Mouse (Mus musculus): ENCODE measurements around the gene Cebpg. TPM values are rescaled to one million over a fixed set of nuclear protein-coding genes. Genes with fewer than 3 reads are reported as not detected.
A peak's percentile ranks its signal among the peaks of the same experiment; 100 is the strongest.

Gene Cebpg
- polyA plus RNA-seq, 1 experiment from 2014 or later = 41.7 TPM

DNA sequence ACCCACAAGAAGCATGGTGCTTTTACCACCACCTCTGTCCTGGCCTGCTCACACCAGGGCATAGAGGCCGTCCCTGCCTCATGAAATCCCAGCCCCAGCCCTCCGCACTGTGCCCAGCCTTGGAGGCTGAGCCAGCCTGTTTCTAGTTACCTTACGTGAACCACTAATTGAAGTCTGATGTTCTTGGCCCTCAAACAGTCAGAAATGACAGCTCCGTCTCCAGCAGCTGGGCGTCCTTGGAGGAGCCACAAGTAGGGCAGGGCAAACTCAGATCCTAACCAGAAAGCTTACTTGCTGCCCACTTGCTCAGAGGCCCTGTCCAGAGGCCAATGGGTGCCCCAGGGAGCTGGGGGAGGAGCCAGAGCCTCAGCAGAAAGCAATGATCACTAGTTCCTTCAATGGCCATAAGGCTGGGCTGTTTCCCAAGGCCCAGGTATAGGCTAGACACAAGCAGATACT, 13.6 kb downstream of the Cebpg start:
- 82% methylated on average over 5 of the region's 5 CpGs for WGBS

DNA sequence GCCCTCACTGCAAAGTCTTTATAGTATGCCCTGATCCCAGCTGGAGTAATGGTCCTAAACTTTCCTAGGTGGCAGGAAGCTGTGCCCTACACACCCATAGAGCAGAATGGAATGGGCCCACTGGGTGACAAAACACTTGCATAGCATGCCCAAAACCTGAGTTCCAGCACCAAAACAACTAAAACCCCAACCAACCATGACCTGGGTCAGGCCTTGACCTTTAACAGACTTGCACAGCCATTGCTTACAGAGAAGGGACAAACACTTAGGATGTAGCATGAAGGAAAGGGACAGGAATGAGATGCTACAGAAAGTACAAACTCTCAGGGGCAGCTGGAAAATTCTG, 14.2 kb downstream of the Cebpg start:
- ATAC-seq (ENCODE audit: insufficient read depth) = no peak
- Histone ChIP-seq H3K4me1 (ENCODE audit: insufficient read depth) (0 out of 2 replicates have a peak, but pooled peaks cover 3% of the 10 kb centered on the region), H3K4me2 (no peak overlapping the region), H3K36me3 (ENCODE audit: insufficient read depth) (peaks cover 56% of the 10 kb centered on the region), H3K27ac (ENCODE audit: low read depth) (no peak overlapping the region), H3K9ac (no peak overlapping the region), H3K4me3 (ENCODE audit: low read depth, low read length) (no peak overlapping the region), H3K9me3 (ENCODE audit: low read depth, low read length) (no peaks in the 10 kb centered on the region), H3K27me3 (ENCODE audit: insufficient read depth, low read length) (no peaks in the 10 kb centered on the region)
- TF ChIP-seq CTCF (IDR thresholded peaks at IDR 0.05; ENCODE audit: low read depth) = no peak
- DNase-seq = no peak

More for the DNA sequence above, 13.6 kb downstream of the Cebpg start:
- no peak overlapping the region for H3K4me3 ChIP-seq (ENCODE audit: low read depth, low read length)
- no peaks in the 10 kb centered on the region for H3K9me3 ChIP-seq (ENCODE audit: low read depth, low read length)
- TF ChIP-seq CTCF (IDR thresholded peaks at IDR 0.05; ENCODE audit: low read depth) = no peak
- no peaks in the 10 kb centered on the region for H3K27me3 ChIP-seq (ENCODE audit: insufficient read depth, low read length)
- DNase-seq = no peak
- H3K27ac ChIP-seq (ENCODE audit: low read depth) = no peak overlapping the region
- no peak overlapping the region for H3K9ac ChIP-seq
- peaks cover 60% of the 10 kb centered on the region for H3K36me3 ChIP-seq (ENCODE audit: insufficient read depth)
- ATAC-seq (ENCODE audit: insufficient read depth) = no peak
- H3K4me2 ChIP-seq = no peak overlapping the region
- no peaks in the 10 kb centered on the region for H3K4me1 ChIP-seq (ENCODE audit: insufficient read depth)

DNA sequence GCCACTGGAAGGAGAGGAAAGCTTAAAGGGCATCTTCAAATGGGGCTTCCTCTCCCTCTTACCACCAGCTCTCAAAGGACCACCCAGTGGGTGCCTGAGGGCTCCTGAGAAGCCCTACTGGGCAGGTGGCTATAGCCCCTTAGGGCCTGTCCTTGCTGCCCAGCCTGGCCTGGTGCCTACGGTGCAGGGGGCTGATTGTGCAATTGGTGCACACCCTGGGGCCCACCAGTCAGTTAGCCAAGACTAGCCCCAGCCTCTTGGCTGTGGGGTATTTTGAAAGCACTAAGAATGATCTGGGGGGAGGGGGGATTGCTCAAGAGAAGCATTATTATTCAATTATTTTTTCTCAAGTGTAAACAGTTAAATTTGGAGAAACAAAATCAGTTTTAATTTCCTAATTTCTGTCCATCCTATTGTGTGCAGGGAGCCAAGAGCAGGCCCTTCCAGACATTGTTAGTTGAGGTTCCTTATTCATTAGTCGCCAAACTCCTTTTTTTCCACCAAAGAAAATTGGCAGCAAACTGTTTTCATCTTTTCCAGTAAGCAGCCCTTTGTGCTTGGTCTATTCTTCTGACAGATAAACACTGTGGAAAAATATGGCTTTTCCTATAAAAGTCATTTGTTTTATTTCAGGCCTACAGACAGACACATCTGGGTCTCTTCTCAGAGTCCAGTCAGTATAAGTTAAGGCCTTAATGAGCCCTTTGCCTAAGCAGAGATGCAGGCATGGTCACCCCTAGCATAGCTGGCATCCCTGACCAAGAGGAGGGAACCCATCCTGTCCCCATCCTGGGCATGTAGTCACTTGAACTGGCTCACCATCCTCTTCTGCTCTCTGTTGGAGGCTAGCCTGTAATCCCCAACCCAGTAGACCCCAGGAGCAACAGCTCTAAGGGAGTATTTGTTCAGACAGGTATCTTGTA, 14.8 kb downstream of the Cebpg start:
- Histone ChIP-seq H3K27ac (ENCODE audit: low read depth) (no peak overlapping the region), H3K9me3 (ENCODE audit: low read depth, low read length) (no peaks in the 10 kb centered on the region), H3K36me3 (ENCODE audit: insufficient read depth) (peaks cover 53% of the 10 kb centered on the region), H3K27me3 (ENCODE audit: insufficient read depth, low read length) (no peaks in the 10 kb centered on the region), H3K4me1 (ENCODE audit: insufficient read depth) (peaks cover 6% of the 10 kb centered on the region; the same call in 1 of the 2 replicates), H3K4me3 (ENCODE audit: low read depth, low read length) (no peak overlapping the region), H3K9ac (no peak overlapping the region), H3K4me2 (no peak overlapping the region)
- no peak for TF ChIP-seq CTCF (IDR thresholded peaks at IDR 0.05; ENCODE audit: low read depth)
- DNase-seq (no peak), ATAC-seq (ENCODE audit: insufficient read depth) (no peak)
- 85% methylated on average over 2 of the region's 2 CpGs for WGBS

GRCm38 (mm10) chr7:35040176-35040972, 16.0 kb downstream of the Cebpg start:
- Histone ChIP-seq H3K4me1 (ENCODE audit: insufficient read depth) (peaks cover 18% of the 10 kb centered on the region), H3K36me3 (ENCODE audit: insufficient read depth) (peaks cover 41% of the 10 kb centered on the region), H3K4me2 (no peak overlapping the region), H3K9me3 (ENCODE audit: low read depth, low read length) (no peaks in the 10 kb centered on the region), H3K4me3 (ENCODE audit: low read depth, low read length) (no peak overlapping the region), H3K27me3 (ENCODE audit: insufficient read depth, low read length) (no peaks in the 10 kb centered on the region), H3K9ac (no peak overlapping the region), H3K27ac (ENCODE audit: low read depth) (no peak overlapping the region)
- ATAC-seq (ENCODE audit: insufficient read depth) (no peak), DNase-seq (no peak)
- TF ChIP-seq CTCF (IDR thresholded peaks at IDR 0.05; ENCODE audit: low read depth) = no peak
- 86% methylated on average over 9 of the region's 9 CpGs for WGBS

DNA sequence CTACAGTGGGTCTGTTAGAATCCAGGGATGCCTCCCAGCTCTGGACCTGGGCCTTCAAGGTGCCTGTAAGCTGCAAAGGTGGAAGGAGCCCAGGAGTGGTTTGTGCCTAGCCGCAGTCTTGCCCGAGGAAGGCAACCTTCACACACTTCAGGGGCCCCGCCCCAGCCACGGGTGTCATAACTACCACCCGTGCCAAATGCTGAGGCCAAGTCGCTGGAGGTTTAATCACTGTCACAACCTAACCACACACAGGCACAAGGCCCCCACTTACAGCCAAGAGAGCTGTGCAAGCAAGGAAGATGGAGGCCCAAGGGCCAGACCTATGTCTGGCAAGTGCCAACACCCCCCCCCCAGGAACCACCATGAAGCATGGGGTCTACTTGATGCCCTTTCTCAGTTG, 19.0 kb downstream of the Cebpg start:
- WGBS = 75% methylated on average over 6 of the region's 6 CpGs

GRCm38 (mm10) chr7:35036266-35036731, 20.1 kb downstream of the Cebpg start:
- H3K36me3 ChIP-seq (ENCODE audit: insufficient read depth) = peaks cover 29% of the 10 kb centered on the region; the same call in 1 of the 2 replicates
- DNase-seq (peak; percentile 80), ATAC-seq (ENCODE audit: insufficient read depth) (peak; percentile 71)

More for the DNA sequence above, 19.0 kb downstream of the Cebpg start:
- no peak for DNase-seq
- no peak overlapping the region for H3K9ac ChIP-seq
- no peak for ATAC-seq (ENCODE audit: insufficient read depth)
- no peaks in the 10 kb centered on the region for H3K27me3 ChIP-seq (ENCODE audit: insufficient read depth, low read length)
- no peak overlapping the region for H3K4me3 ChIP-seq (ENCODE audit: low read depth, low read length)
- H3K27ac ChIP-seq (ENCODE audit: low read depth) = no peak overlapping the region; the same call in 1 of the 2 replicates
- H3K4me2 ChIP-seq = no peak overlapping the region
- no peak for TF ChIP-seq CTCF (IDR thresholded peaks at IDR 0.05; ENCODE audit: low read depth)
- H3K36me3 ChIP-seq (ENCODE audit: insufficient read depth) = peaks cover 27% of the 10 kb centered on the region; the same call in 1 of the 2 replicates
- peaks cover 21% of the 10 kb centered on the region for H3K4me1 ChIP-seq (ENCODE audit: insufficient read depth)
- no peaks in the 10 kb centered on the region for H3K9me3 ChIP-seq (ENCODE audit: low read depth, low read length)

More at GRCm38 (mm10) chr7:35036266-35036731, 20.1 kb downstream of the Cebpg start:
- H3K4me3 ChIP-seq (ENCODE audit: low read depth, low read length) = no peak overlapping the region
- H3K9ac ChIP-seq = no peak overlapping the region; the same call in 1 of the 2 replicates
- H3K27ac ChIP-seq (ENCODE audit: low read depth) = peak overlapping the region; percentile 80
- TF ChIP-seq CTCF (IDR thresholded peaks at IDR 0.05; ENCODE audit: low read depth) = no peak
- peaks cover 21% of the 10 kb centered on the region for H3K4me1 ChIP-seq (ENCODE audit: insufficient read depth)
- H3K9me3 ChIP-seq (ENCODE audit: low read depth, low read length) = no peaks in the 10 kb centered on the region
- H3K4me2 ChIP-seq = no peak overlapping the region
- WGBS = 35% methylated on average over 5 of the region's 5 CpGs
- no peaks in the 10 kb centered on the region for H3K27me3 ChIP-seq (ENCODE audit: insufficient read depth, low read length)

Data from lung, embryonic 14.5 days (tissue).